Mouse (Mus musculus) urinary bladder, adult 2 months (tissue): ENCODE measurements around the gene Zdhhc1. TPM values are rescaled to one million over a fixed set of nuclear protein-coding genes. Genes with fewer than 3 reads are reported as not detected.

ENCODE experiments used
- DNase-seq: peaks from one replicate; pipeline ENCODE4 v3.0.0; 2022; ENCODE audit warnings: low spot score
- polyA plus RNA-seq: library from polyadenylated mRNA; depleted of rRNA; stranded (reverse); fragments of >200 nt; gene quantifications from 2 replicates; pipeline ENCODE4 v1.2.3, GENCODE M21; 2012

Zdhhc1 gene
- polyA plus RNA-seq, 1 experiment: 56.7 TPM

GRCm38 (mm10) chr8:105476628-105477413 lies 19.9 kb downstream of the Zdhhc1 start:
- DNase-seq: no peak

GRCm38 (mm10) chr8:105476161-105476560 lies 20.5 kb downstream of the Zdhhc1 start:
- no peak for DNase-seq

- DNase-seq: no peak
Observed at GRCm38 (mm10) chr8:105475742-105476141, 21.0 kb downstream of the Zdhhc1 start.

GRCm38 (mm10) chr8:105475254-105475653 lies 21.4 kb downstream of the Zdhhc1 start:
- DNase-seq: no peak

GRCm38 (mm10) chr8:105474680-105475079 lies 22.0 kb downstream of the Zdhhc1 start:
- no peak for DNase-seq

- DNase-seq: no peak
Observed at GRCm38 (mm10) chr8:105473816-105474606, 22.7 kb downstream of the Zdhhc1 start.

- DNase-seq: no peak
Observed at GRCm38 (mm10) chr8:105472983-105473382, 23.7 kb downstream of the Zdhhc1 start.

GRCm38 (mm10) chr8:105472414-105472932 lies 24.2 kb downstream of the Zdhhc1 start:
- DNase-seq: no peak

GRCm38 (mm10) chr8:105471314-105472015 lies 25.2 kb downstream of the Zdhhc1 start, which contains the start of gene Tppp3:
Tppp3 (minus strand) TSS chr8:105471526.
- peak; percentile 70 for DNase-seq

- no peak for DNase-seq
Observed at GRCm38 (mm10) chr8:105470681-105471313, 25.9 kb downstream of the Zdhhc1 start.

- DNase-seq: no peak
Observed at GRCm38 (mm10) chr8:105470262-105470661, 26.4 kb downstream of the Zdhhc1 start.

- DNase-seq: no peak
Observed at GRCm38 (mm10) chr8:105469816-105470215, 26.9 kb downstream of the Zdhhc1 start.

GRCm38 (mm10) chr8:105469041-105469695 lies 27.5 kb downstream of the Zdhhc1 start:
- no peak for DNase-seq

- DNase-seq: no peak
Observed at GRCm38 (mm10) chr8:105468002-105468720, 28.5 kb downstream of the Zdhhc1 start.

GRCm38 (mm10) chr8:105467396-105467985 lies 29.2 kb downstream of the Zdhhc1 start:
- DNase-seq: no peak

- no peak for DNase-seq
Observed at GRCm38 (mm10) chr8:105466700-105467291, 29.9 kb downstream of the Zdhhc1 start.

- DNase-seq: no peak
Observed at GRCm38 (mm10) chr8:105466246-105466645, 30.5 kb downstream of the Zdhhc1 start.

GRCm38 (mm10) chr8:105464595-105464994 lies 32.1 kb downstream of the Zdhhc1 start:
- no peak for DNase-seq

GRCm38 (mm10) chr8:105461085-105461803 lies 35.5 kb downstream of the Zdhhc1 start:
- no peak for DNase-seq
